Mouse (Mus musculus): Measurements from ENCODE around the gene Stambpl1.

DNA sequence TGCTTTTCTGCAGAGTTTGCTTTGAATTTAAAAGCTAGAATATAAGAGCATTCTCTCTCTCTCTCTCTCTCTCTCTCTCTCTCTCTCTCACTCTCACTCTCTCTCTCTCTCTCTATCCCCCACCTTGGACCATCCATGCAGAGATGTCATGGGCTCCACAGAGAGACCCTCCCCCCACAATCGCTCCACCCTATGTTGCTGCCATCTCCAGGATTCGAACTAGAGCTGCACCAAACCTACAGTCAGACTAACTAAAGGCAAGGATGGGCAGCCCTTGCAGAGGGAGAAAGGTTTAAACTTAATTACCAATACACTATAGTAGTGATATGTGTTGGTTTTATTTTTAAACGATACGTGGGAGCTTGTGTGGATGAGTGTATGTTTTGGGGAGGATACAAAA, 58.6 kb downstream of the Stambpl1 start:
- TF ChIP-seq POLR2A (IDR thresholded peaks at IDR 0.05; ENCODE audit: low read depth, low read length) = no peak
- TF ChIP-seq CTCF (conservative IDR thresholded peaks at IDR 0.05; ENCODE audit: insufficient read depth, insufficient read length, low read depth, low read length) = no peak
